9 mouse cellular contexts compared by ENCODE assay signal in genomic region chr17:26497416-26497923, GRCm38 (mm10).
DNase-seq lines count a peak whose midpoint lies in the region; ATAC-seq and TF ChIP-seq lines count a peak whose summit lies in the region.
"Had no signal": no experiment of that assay in that cellular context is flagged by ENCODE, and none has a peak within 500 bp of the region (broad histone marks: within the 10 kb centered on the region; RNA-seq: fewer than 3 reads in every experiment).

No protein-coding gene starts in this region.

- no peaks in the 10 kb centered on the region for H3K79me2 ChIP-seq in liver, adult 2 months (ENCODE audit: control insufficient read depth, insufficient read depth, low read length)

- H3K4me3 ChIP-seq in lung, adult 2 months (replicated peaks; ENCODE audit: extremely low read depth, low read depth, low read length), result no peak overlapping the region
- no peak overlapping the region for H3K4me3 ChIP-seq in heart, embryonic 12.5 days
- H3K4me3 ChIP-seq in liver, adult 2 months (ENCODE audit: insufficient read depth, low read depth, low read length), result no peak overlapping the region
- no peak overlapping the region for H3K4me3 ChIP-seq in midbrain, embryonic 13.5 days (replicated peaks)
- H3K4me3 ChIP-seq: hindbrain, embryonic 12.5 days had no signal

- H3K36me3 ChIP-seq in heart, embryonic 12.5 days, result no peaks in the 10 kb centered on the region
- no peaks in the 10 kb centered on the region for H3K36me3 ChIP-seq in liver, adult 2 months (ENCODE audit: control insufficient read depth, insufficient read depth, low read length)
- H3K36me3 ChIP-seq in splenic B cell, adult 2 months (ENCODE audit: control insufficient read depth, insufficient read depth, low read length, poor library complexity, severe bottlenecking), result no peaks in the 10 kb centered on the region
- no peaks in the 10 kb centered on the region for H3K36me3 ChIP-seq in midbrain, embryonic 13.5 days
- H3K36me3 ChIP-seq: hindbrain, embryonic 12.5 days had no signal

- H3K27ac ChIP-seq in heart, embryonic 12.5 days (ENCODE audit: poor library complexity, severe bottlenecking), result peak overlapping the region; percentile 35
- H3K27ac ChIP-seq in liver, adult 2 months (replicated peaks; ENCODE audit: insufficient read depth, low read depth, low read length), result peak overlapping the region; percentile 55
- H3K27ac ChIP-seq in midbrain, embryonic 13.5 days, result no peak overlapping the region
- H3K27ac ChIP-seq: hindbrain, embryonic 12.5 days had no signal

- peak; percentile 76 to 86 for DNase-seq in lung, adult 18-20 months
- DNase-seq in lung, adult 2 months, result no peak
- peak; percentile 46 for DNase-seq in liver, adult 2 months (ENCODE audit: extremely low read depth, low read depth, low spot score)
- peak; percentile 27 for DNase-seq in splenic B cell, adult 2 months (ENCODE audit: low read depth, low spot score)
- no peak for DNase-seq in right cerebral cortex, postnatal 36 days (ENCODE audit: low spot score in 2 of 2)
- DNase-seq in spleen, adult 18-20 months, result no peak

- H3K9me3 ChIP-seq in heart, embryonic 12.5 days (replicated peaks), result peaks cover 16% of the 10 kb centered on the region
- 0 out of 2 replicates have a peak, but pooled peaks cover 6% of the 10 kb centered on the region for H3K9me3 ChIP-seq in midbrain, embryonic 13.5 days

- H3K27me3 ChIP-seq in heart, embryonic 12.5 days (replicated peaks), result no peaks in the 10 kb centered on the region
- no peaks in the 10 kb centered on the region for H3K27me3 ChIP-seq in liver, adult 2 months (ENCODE audit: control insufficient read depth, insufficient read depth, low read length)
- H3K27me3 ChIP-seq in splenic B cell, adult 2 months (ENCODE audit: control insufficient read depth, insufficient read depth, low read length, poor library complexity, severe bottlenecking), result no peaks in the 10 kb centered on the region
- no peaks in the 10 kb centered on the region for H3K27me3 ChIP-seq in midbrain, embryonic 13.5 days

- peaks cover 17% of the 10 kb centered on the region for H3K4me1 ChIP-seq in lung, adult 2 months (ENCODE audit: control insufficient read depth, insufficient read depth, low read length)
- H3K4me1 ChIP-seq in heart, embryonic 12.5 days (replicated peaks), result peaks cover 18% of the 10 kb centered on the region
- H3K4me1 ChIP-seq in liver, adult 2 months (ENCODE audit: control insufficient read depth, insufficient read depth, low read length), result peaks cover 8% of the 10 kb centered on the region
- peaks cover 7% of the 10 kb centered on the region for H3K4me1 ChIP-seq in midbrain, embryonic 13.5 days (replicated peaks)

- H3K9ac ChIP-seq in heart, embryonic 12.5 days, result no peak overlapping the region
- H3K9ac ChIP-seq in liver, adult 2 months (ENCODE audit: low read depth, low read length), result 0 out of 2 replicates have a peak overlapping the region, but pooled peaks have one; percentile 0
- no peak overlapping the region for H3K9ac ChIP-seq in midbrain, embryonic 13.5 days (replicated peaks)
- H3K9ac ChIP-seq: hindbrain, embryonic 12.5 days had no signal

- no peak overlapping the region for H3K4me2 ChIP-seq in heart, embryonic 12.5 days
- no peak overlapping the region for H3K4me2 ChIP-seq in midbrain, embryonic 13.5 days (replicated peaks)
- H3K4me2 ChIP-seq: hindbrain, embryonic 12.5 days had no signal

- no peak for TF ChIP-seq CTCF in lung, adult 2 months (IDR thresholded peaks at IDR 0.05; ENCODE audit: insufficient read depth, low read length)
- no peak for TF ChIP-seq CTCF in liver, adult 2 months (IDR thresholded peaks at IDR 0.05; ENCODE audit: low read depth, low read length)

- no peak for TF ChIP-seq POLR2A in lung, adult 2 months (IDR thresholded peaks at IDR 0.05; ENCODE audit: borderline replicate concordance, extremely low read depth, low read depth, low read length)
- TF ChIP-seq POLR2A in liver, adult 2 months (IDR thresholded peaks at IDR 0.05; ENCODE audit: extremely low read depth, insufficient read depth, low read length), result no peak

- WGBS in lung, adult 2 months, result 18% methylated on average over 5 of the region's 5 CpGs
- 57% methylated on average over 5 of the region's 5 CpGs for WGBS in heart, embryonic 12.5 days
- WGBS in liver, adult 2 months, result 68% methylated on average over 5 of the region's 5 CpGs
- WGBS in midbrain, embryonic 13.5 days, result 70% methylated on average over 5 of the region's 5 CpGs

- ATAC-seq in heart, embryonic 12.5 days (ENCODE audit: insufficient number of reproducible peaks, low FRiP score), result no peak
- ATAC-seq in midbrain, embryonic 13.5 days, result no peak

Comparison
In these comparisons a context has a peak if more than half of its experiments do, and no peak if none do; other contexts are left out.
1. DNase-seq: peak in lung, adult 18-20 months (2 of 2), liver, adult 2 months (single experiment) and splenic B cell, adult 2 months (single experiment); none in lung, adult 2 months (single experiment), right cerebral cortex, postnatal 36 days (0 of 2) and spleen, adult 18-20 months (0 of 2).